Mouse (Mus musculus) layer of hippocampus, adult 6 months (tissue): ENCODE results near the gene Tmc5. TPM values are rescaled to one million over a fixed set of nuclear protein-coding genes. Genes with fewer than 3 reads are reported as not detected.

Experiments
- long read RNA-seq, 2 experiments: library from polyadenylated mRNA; unstranded; transcript quantifications; one replicate each; pipeline ENCODE4 v2.0.0; 2019 to 2020
- polyA plus RNA-seq: library from polyadenylated mRNA; unstranded; fragments of <200 nt; fragmentation: Nextera tagmentation; gene quantifications from 2 replicates; pipeline ENCODE4 v1.2.3, GENCODE M21; 2021

Tmc5 gene
- 0.05 and 0.10 TPM in 2 replicates for polyA plus RNA-seq
- long read RNA-seq, experiment 1: 0 reads
- long read RNA-seq, experiment 2, partial matches to known transcripts: 0 of 3 reads
- long read RNA-seq, experiment 2, other reads (novel, unspliced or antisense): 2 of 3 reads

DNA sequence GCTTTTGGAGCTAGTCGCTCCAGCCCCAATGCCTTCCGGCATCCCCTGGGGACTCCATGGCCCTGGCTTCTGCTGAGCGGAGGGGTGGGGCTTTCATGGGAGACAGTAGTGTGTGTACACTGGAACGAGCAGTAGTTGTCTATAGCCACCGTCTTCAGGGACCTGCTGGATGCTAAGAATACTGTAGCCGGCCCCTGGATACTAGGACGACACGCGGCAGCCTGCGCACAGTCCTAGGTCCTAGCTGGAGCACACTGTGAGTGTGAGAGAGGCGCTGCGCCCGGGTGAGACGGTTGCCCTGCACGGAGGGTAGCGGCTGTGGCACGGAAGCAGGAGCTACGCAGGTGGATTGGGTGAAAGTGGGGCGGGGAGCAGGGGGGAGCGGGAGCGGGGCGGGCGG is at the start of gene Tmc5:
Gene Tmc5, plus strand, starts transcription at position 97 of the 400 bp plus-strand sequence.

DNA sequence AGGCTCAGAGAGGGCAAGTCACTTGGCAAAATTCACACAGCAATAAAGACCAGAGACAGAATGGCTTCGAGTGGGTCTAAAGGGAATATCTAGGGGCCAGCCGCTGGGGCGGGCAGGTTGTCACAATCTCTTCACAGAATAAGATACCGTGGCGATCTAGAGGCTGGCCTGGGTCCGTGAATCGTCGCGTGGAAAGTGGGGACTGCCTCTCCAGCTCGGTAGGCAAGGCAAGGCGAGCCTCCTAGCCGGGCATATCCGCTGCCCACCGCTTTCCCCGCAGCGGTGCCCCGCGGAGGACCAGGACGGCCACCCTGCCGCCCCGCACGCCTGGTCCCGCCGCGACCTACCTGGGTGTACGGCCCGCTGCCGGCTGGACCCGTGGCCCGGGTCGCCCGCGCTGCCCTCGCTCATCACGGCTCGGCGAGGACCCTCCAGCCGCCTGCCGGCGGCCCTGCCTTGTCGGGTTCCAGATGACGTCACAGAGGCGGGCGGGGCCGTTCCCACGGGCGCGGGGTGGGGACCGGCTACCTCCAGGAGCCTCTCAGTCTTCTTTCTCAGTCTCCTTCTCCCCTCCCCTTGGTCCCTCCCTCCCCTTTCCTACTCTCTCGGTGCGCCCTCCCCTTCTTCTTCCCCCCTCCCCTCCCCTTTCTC is 12.7 kb upstream of the Tmc5 start, which contains the start of gene Tmc7:
Gene Tmc7, minus strand, starts transcription at position 480 of the 651 bp plus-strand sequence.

DNA sequence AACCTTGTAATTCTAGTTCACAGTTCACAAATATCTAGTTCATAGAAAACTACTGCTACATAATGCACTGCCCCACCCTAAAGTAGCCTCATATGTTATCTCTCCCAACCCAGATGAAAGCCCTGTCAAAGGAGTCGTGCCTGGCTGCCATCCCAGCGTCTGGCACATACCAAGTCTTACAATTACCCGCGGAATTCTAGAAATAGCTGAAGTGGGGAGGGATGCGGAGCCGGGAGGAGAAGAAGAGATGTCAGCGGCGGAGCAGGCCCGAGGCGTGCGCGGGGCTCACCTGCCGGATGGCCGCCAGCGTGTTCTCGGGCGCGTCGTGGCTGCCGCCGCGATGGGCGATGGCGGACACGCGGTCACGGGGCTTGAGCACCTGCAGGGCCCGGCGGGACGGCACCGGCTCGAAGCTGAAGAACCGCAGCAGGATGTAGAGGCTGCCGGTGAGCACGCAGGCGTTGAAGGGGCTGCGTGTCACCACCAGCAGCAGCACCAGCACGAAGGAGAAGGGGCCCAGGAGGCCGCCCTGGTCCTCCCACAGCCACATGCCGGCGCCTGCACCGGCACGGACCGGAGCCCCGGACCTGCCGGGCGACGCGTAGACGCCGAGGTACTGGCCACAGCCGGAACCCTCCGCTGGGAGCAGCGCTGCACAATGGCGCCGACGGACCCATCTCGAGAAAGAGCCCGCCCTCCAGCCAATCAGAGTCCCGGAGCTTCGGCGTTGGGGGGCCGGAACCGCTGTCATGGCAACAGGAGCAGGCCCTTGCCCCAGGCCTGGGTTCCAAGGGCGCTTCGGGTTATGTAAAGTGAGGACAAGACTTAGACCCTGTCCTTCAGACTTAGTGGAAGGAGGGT is 108.2 kb downstream of the Tmc5 start, which contains the start of gene Gde1:
Gene Gde1, minus strand, starts transcription at position 678 of the 861 bp plus-strand sequence.

GRCm38 (mm10) chr7:118712228-118713173 is 115.4 kb downstream of the Tmc5 start, which contains the start of gene Ccp110:
Gene Ccp110, plus strand, starts transcription at chr7:118712552.

Other genes with a start within 250 kb of the Tmc5 start
- gene Syt17, start 149.1 kb upstream of the Tmc5 start, polyA plus RNA-seq: 53.5 and 55.3 TPM in 2 replicates
- 0.11 and 0.33 TPM in 2 replicates for gene Itpripl2, start 105.3 kb upstream of the Tmc5 start, polyA plus RNA-seq
- gene Coq7, start 63.9 kb upstream of the Tmc5 start, polyA plus RNA-seq: 133 and 139 TPM in 2 replicates
- 2.9 and 3.6 TPM in 2 replicates for gene Tmc7, start 12.6 kb upstream of the Tmc5 start, polyA plus RNA-seq
- gene Gde1, start 108.5 kb downstream of the Tmc5 start, polyA plus RNA-seq: 399 and 425 TPM in 2 replicates
- gene Ccp110, start 115.3 kb downstream of the Tmc5 start, polyA plus RNA-seq: 10.2 and 12.7 TPM in 2 replicates
- gene Vps35l, start 142.9 kb downstream of the Tmc5 start, polyA plus RNA-seq: 49.2 and 49.6 TPM in 2 replicates